In genomic region chr6:137799253-137799652, GRCm38 (mm10) we compare ENCODE assay signal across 30 mouse cellular contexts. TPM values are rescaled to one million over a fixed set of nuclear protein-coding genes. Genes with fewer than 3 reads are reported as not detected.
DNase-seq lines count a peak whose midpoint lies in the region; ATAC-seq and TF ChIP-seq lines count a peak whose summit lies in the region.
"Had no signal": no experiment of that assay in that cellular context is flagged by ENCODE, and none has a peak within 500 bp of the region (broad histone marks: within the 10 kb centered on the region; RNA-seq: fewer than 3 reads in every experiment).

No protein-coding gene starts in this region.

- H3K4me3 ChIP-seq in kidney, adult 2 months (ENCODE audit: insufficient read depth, low read depth, low read length) = no peak overlapping the region
- no peak overlapping the region for H3K4me3 ChIP-seq in kidney, embryonic 16.5 days (ENCODE audit: low read length)
- H3K4me3 ChIP-seq: embryonic facial prominence, embryonic 12.5 days; hindbrain, embryonic 13.5 days; limb, embryonic 13.5 days; liver, embryonic 12.5 days; neural tube, embryonic 15.5 days; stomach, embryonic 15.5 days had no signal

- no peak for TF ChIP-seq POLR2A in kidney, adult 2 months (IDR thresholded peaks at IDR 0.05; ENCODE audit: low read depth, low read length)

- peaks cover 10% of the 10 kb centered on the region for H3K9me3 ChIP-seq in kidney, embryonic 16.5 days (ENCODE audit: low read length)
- H3K9me3 ChIP-seq: liver, embryonic 12.5 days; stomach, embryonic 15.5 days had no signal

- WGBS in kidney, adult 2 months = 48% methylated on average over 9 of the region's 9 CpGs
- 48% methylated on average over 9 of the region's 9 CpGs for WGBS in kidney, embryonic 16.5 days

- H3K27me3 ChIP-seq in kidney, adult 2 months (replicated peaks; ENCODE audit: control insufficient read depth, insufficient read depth, low read length) = no peaks in the 10 kb centered on the region
- H3K27me3 ChIP-seq in kidney, embryonic 16.5 days (ENCODE audit: insufficient read depth, low read length) = no peaks in the 10 kb centered on the region
- H3K27me3 ChIP-seq: CH12.LX; embryonic facial prominence, embryonic 12.5 days; hindbrain, embryonic 13.5 days; limb, embryonic 13.5 days; liver, embryonic 12.5 days; neural tube, embryonic 15.5 days; stomach, embryonic 15.5 days had no signal

- ATAC-seq in kidney, embryonic 16.5 days (ENCODE audit: low FRiP score, low TSS enrichment) = no peak
- ATAC-seq: activated CD4-positive, CD25-positive, alpha-beta regulatory T cell, adult 4 months; forebrain, embryonic 14.5 days; intestine, embryonic 16.5 days; liver, embryonic 12.5 days; liver, postnatal 0 days; lung, postnatal 0 days had no signal

- no peak overlapping the region for H3K9ac ChIP-seq in kidney, embryonic 16.5 days (replicated peaks; ENCODE audit: low read length)
- H3K9ac ChIP-seq: embryonic facial prominence, embryonic 12.5 days; hindbrain, embryonic 13.5 days; limb, embryonic 13.5 days; liver, embryonic 12.5 days; liver, postnatal 0 days; neural tube, embryonic 15.5 days; stomach, embryonic 15.5 days had no signal

- H3K36me3 ChIP-seq in kidney, adult 2 months (ENCODE audit: control insufficient read depth, insufficient read depth, low read length) = peaks cover 2% of the 10 kb centered on the region; the same call in 1 of the 2 replicates
- peaks cover 11% of the 10 kb centered on the region for H3K36me3 ChIP-seq in kidney, embryonic 16.5 days (ENCODE audit: insufficient read depth, low read length)

- H3K4me2 ChIP-seq in kidney, embryonic 16.5 days (replicated peaks; ENCODE audit: low read depth, low read length) = no peak overlapping the region
- H3K4me2 ChIP-seq: embryonic facial prominence, embryonic 12.5 days; heart, embryonic 11.5 days; hindbrain, embryonic 13.5 days; limb, embryonic 13.5 days; liver, embryonic 12.5 days; neural tube, embryonic 15.5 days; stomach, embryonic 15.5 days had no signal

- no peak overlapping the region for H3K27ac ChIP-seq in kidney, adult 2 months (ENCODE audit: insufficient read depth, low read depth, low read length)
- no peak overlapping the region for H3K27ac ChIP-seq in kidney, embryonic 16.5 days (ENCODE audit: low read length)
- H3K27ac ChIP-seq: embryonic facial prominence, embryonic 12.5 days; hindbrain, embryonic 13.5 days; limb, embryonic 13.5 days; liver, embryonic 12.5 days; macrophage; neural tube, embryonic 15.5 days; stomach, embryonic 15.5 days had no signal

- no peak for TF ChIP-seq CTCF in kidney, adult 2 months (conservative IDR thresholded peaks at IDR 0.05; ENCODE audit: insufficient read depth, insufficient read length, low read depth, low read length)

- no peaks in the 10 kb centered on the region for H3K4me1 ChIP-seq in kidney, adult 2 months (ENCODE audit: control insufficient read depth, insufficient read depth, low read length)
- H3K4me1 ChIP-seq in kidney, embryonic 16.5 days (ENCODE audit: insufficient read depth, low read length) = 0 out of 2 replicates have a peak, but pooled peaks cover 6% of the 10 kb centered on the region
- H3K4me1 ChIP-seq: hindbrain, embryonic 13.5 days; liver, embryonic 12.5 days; neural tube, embryonic 15.5 days; stomach, embryonic 15.5 days had no signal

- peak; percentile 39 to 66 for DNase-seq in adrenal gland, adult (ENCODE audit: inconsistent age in 2 of 2, low spot score in 1 of 2)
- DNase-seq in adrenal gland, postnatal 4 days (ENCODE audit: low spot score in 2 of 2) = no peak
- DNase-seq in kidney, adult 2 months = peak; percentile 41
- peak; percentile 48 to 60 for DNase-seq in adrenal gland, postnatal 36 days
- DNase-seq in kidney, postnatal 4 days = peak; percentile 56 to 58
- DNase-seq in right cerebral cortex, postnatal 36 days (ENCODE audit: low spot score in 2 of 2) = no peak
- DNase-seq: cerebellum, adult 11-12 months; cerebellum, adult 9-11 months; embryo, embryonic 11 days; gastrocnemius, postnatal 14 days; heart, postnatal 36 days; liver, postnatal 0 days; midbrain, embryonic 14.5 days; retina, postnatal 1 day; right cerebral cortex, postnatal 14 days; thymus, postnatal 14 days had no signal

RNA-seq across cellular contexts. Expression of gene Dera, which starts 44.9 kb away (rescaled TPM):
- 10 to 100 TPM; 35.9 to 38.0 TPM for total RNA-seq in adrenal gland, postnatal 4 days (2021)
- polyA plus RNA-seq in kidney, adult 2 months (2012; rRNA removed) = 36.0 and 38.2 TPM in 2 replicates
- polyA plus RNA-seq in kidney, embryonic 16.5 days (2015; fragmentation: Nextera tagmentation; extraction: Ambion mirVana) = 76.2 and 79.0 TPM in 2 replicates
- total RNA-seq in adrenal gland, postnatal 36 days (2021) = 10 to 100 TPM; 14.2 to 25.2 TPM

Comparison
In these comparisons a context has a peak if more than half of its experiments do, and no peak if none do; other contexts are left out.
1. DNase-seq: peak in adrenal gland, adult (2 of 2), kidney, adult 2 months (single experiment), adrenal gland, postnatal 36 days (2 of 2) and kidney, postnatal 4 days (2 of 2); none in adrenal gland, postnatal 4 days (0 of 2) and right cerebral cortex, postnatal 36 days (0 of 2).